Mouse (Mus musculus): ENCODE results near the gene Arhgef25.

DNA sequence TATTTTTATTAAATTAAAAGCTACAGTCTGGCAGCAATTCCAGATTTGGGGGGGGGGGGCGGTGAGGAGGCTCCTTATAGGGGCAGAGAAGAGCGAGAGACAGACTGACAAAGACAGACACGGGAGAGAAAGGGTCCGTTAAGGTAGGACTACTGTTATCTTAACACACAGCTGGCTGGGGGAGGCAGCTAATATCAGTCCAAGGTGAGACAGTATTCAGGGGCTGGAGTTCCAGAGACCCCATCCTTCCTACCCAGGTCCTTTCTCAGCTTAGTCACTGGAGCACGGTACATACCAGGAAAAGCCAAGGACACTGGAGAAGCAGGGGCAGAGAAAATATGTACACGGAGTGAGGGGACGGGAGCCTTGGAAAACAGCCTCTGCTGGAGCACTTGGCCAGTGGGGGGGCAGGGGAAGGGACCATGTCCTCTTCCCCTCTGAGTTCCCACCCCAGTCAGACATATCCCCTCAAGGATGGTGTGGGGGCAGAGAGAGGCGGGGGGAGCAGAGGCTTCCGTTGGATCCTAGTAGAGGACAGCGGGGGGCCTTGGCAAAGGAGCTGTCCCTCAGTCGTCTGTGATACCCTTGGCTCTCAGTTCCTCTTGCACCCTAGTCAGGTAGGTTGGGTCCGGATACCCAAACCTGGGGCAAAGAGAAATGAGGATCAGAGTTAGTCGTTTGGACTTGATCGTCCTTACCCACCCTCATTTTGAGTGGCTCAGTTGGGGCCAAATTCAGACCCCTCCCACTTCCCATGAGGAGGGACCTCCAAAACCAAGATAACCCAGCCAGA lies 711 bp upstream of the Arhgef25 start:
- TF ChIP-seq POLR2A (IDR thresholded peaks at IDR 0.05; ENCODE audit: low read depth, low read length) (no peak), CTCF (conservative IDR thresholded peaks at IDR 0.05; ENCODE audit: insufficient read depth, insufficient read length, low read depth, low read length) (no peak)

All from kidney, adult 2 months (tissue).